Comparison of ENCODE assay signal across 8 mouse cellular contexts in genomic region chrX:7841163-7842162, GRCm38 (mm10). TPM values are rescaled to one million over a fixed set of nuclear protein-coding genes. Genes with fewer than 3 reads are reported as not detected.
DNase-seq lines count a peak whose midpoint lies in the region; ATAC-seq and TF ChIP-seq lines count a peak whose summit lies in the region.

Gene Otud5, plus strand, starts transcription at chrX:7841364.

- peak within 1 kb of the TSS; percentile 80 for H3K27ac ChIP-seq in CH12.LX (ENCODE audit: insufficient read depth, low read depth)
- peak within 1 kb of the TSS; percentile 78 for H3K27ac ChIP-seq in forebrain, embryonic 11.5 days (ENCODE audit: low read depth, low read length)
- H3K27ac ChIP-seq in heart, embryonic 16.5 days (ENCODE audit: low read length), result peak within 1 kb of the TSS; percentile 96
- H3K27ac ChIP-seq in liver, embryonic 15.5 days (replicated peaks), result peak within 1 kb of the TSS; percentile 96
- H3K27ac ChIP-seq in neural tube, embryonic 12.5 days, result peak within 1 kb of the TSS; percentile 57

- ATAC-seq in forebrain, embryonic 11.5 days (replicated peaks; ENCODE audit: low FRiP score), result peak; percentile 98
- peak; percentile 96 for ATAC-seq in heart, embryonic 16.5 days (replicated peaks; ENCODE audit: extremely low read depth, insufficient read depth, low FRiP score)
- ATAC-seq in liver, embryonic 15.5 days (ENCODE audit: insufficient read depth), result peak; percentile 91
- peak; percentile 98 for ATAC-seq in neural tube, embryonic 12.5 days (ENCODE audit: low FRiP score, low read depth)

- WGBS in forebrain, embryonic 11.5 days, result 20% methylated on average over 73 of the region's 74 CpGs
- WGBS in heart, embryonic 16.5 days, result 7% methylated on average over 72 of the region's 74 CpGs
- WGBS in liver, embryonic 15.5 days (ENCODE audit: insufficient replicate concordance), result 14% methylated on average over 74 of the region's 74 CpGs
- WGBS in neural tube, embryonic 12.5 days, result 14% methylated on average over 74 of the region's 74 CpGs

- DNase-seq in CH12.LX (ENCODE audit: extremely low read depth), result peak; percentile 94
- DNase-seq in c-Kit-positive CD71-positive TER-119-negative erythroid progenitor cells, embryonic 14.5 days (ENCODE audit: low read depth), result peak; percentile 86
- peak; percentile 95 for DNase-seq in forebrain, embryonic 11.5 days (ENCODE audit: low spot score)
- DNase-seq in kidney, postnatal 36 days, result peak; percentile 96 to 97
- DNase-seq in telencephalon, adult 2 months (ENCODE audit: low read depth, low spot score), result peak; percentile 97

- H3K79me2 ChIP-seq in CH12.LX (replicated peaks; ENCODE audit: control insufficient read depth, extremely low read depth, insufficient read depth, poor library complexity, severe bottlenecking), result peaks cover 46% of the 10 kb centered on the region

- peaks cover 7 to 30% of the 10 kb centered on the region in 2 experiments for H3K36me3 ChIP-seq in CH12.LX (replicated peaks in 1 of 2; ENCODE audit: control insufficient read depth in 1 of 2, insufficient read depth in 1 of 2, low read length in 1 of 2)
- H3K36me3 ChIP-seq in forebrain, embryonic 11.5 days (ENCODE audit: control insufficient read depth, insufficient read depth, low read length), result no peaks in the 10 kb centered on the region
- H3K36me3 ChIP-seq in heart, embryonic 16.5 days (ENCODE audit: control insufficient read depth, insufficient read depth), result no peaks in the 10 kb centered on the region
- peaks cover 26% of the 10 kb centered on the region for H3K36me3 ChIP-seq in liver, embryonic 15.5 days (replicated peaks)
- H3K36me3 ChIP-seq in neural tube, embryonic 12.5 days, result no peaks in the 10 kb centered on the region

- peak within 1 kb of the TSS; percentile 71 to 98 (median 75) for H3K4me3 ChIP-seq in CH12.LX (replicated peaks in 1 of 3; ENCODE audit: low read depth in 2 of 3, low read length in 2 of 3, poor library complexity in 1 of 3)
- peak within 1 kb of the TSS; percentile 71 for H3K4me3 ChIP-seq in forebrain, embryonic 11.5 days (ENCODE audit: low read depth, low read length)
- H3K4me3 ChIP-seq in heart, embryonic 16.5 days (ENCODE audit: low read length), result peak within 1 kb of the TSS; percentile 79
- peak within 1 kb of the TSS; percentile 81 for H3K4me3 ChIP-seq in liver, embryonic 15.5 days (replicated peaks)
- peak within 1 kb of the TSS; percentile 83 for H3K4me3 ChIP-seq in neural tube, embryonic 12.5 days

- TF ChIP-seq EP300 in CH12.LX (IDR thresholded peaks at IDR 0.05; ENCODE audit: low read length), result no peak

- peak; percentile 53 for TF ChIP-seq POLR2A in CH12.LX (IDR thresholded peaks at IDR 0.05; ENCODE audit: low read depth, low read length)

- H3K27me3 ChIP-seq in CH12.LX (replicated peaks), result no peaks in the 10 kb centered on the region
- H3K27me3 ChIP-seq in forebrain, embryonic 11.5 days (ENCODE audit: control insufficient read depth, insufficient read depth, low read length), result no peaks in the 10 kb centered on the region
- no peaks in the 10 kb centered on the region for H3K27me3 ChIP-seq in heart, embryonic 16.5 days (ENCODE audit: control insufficient read depth, insufficient read depth, low read length)
- no peaks in the 10 kb centered on the region for H3K27me3 ChIP-seq in liver, embryonic 15.5 days
- no peaks in the 10 kb centered on the region for H3K27me3 ChIP-seq in neural tube, embryonic 12.5 days (replicated peaks)

- no peaks in the 10 kb centered on the region for H3K9me3 ChIP-seq in CH12.LX (replicated peaks; ENCODE audit: low read length)
- H3K9me3 ChIP-seq in forebrain, embryonic 11.5 days (ENCODE audit: control insufficient read depth, low read length), result no peaks in the 10 kb centered on the region
- no peaks in the 10 kb centered on the region for H3K9me3 ChIP-seq in heart, embryonic 16.5 days (replicated peaks; ENCODE audit: control insufficient read depth, low read length)
- no peaks in the 10 kb centered on the region for H3K9me3 ChIP-seq in liver, embryonic 15.5 days (replicated peaks)
- no peaks in the 10 kb centered on the region for H3K9me3 ChIP-seq in neural tube, embryonic 12.5 days

- dilution Hi-C loops in CH12.LX (cut with MboI; ENCODE audit: extremely low pct_ligation_motif_present, extremely low pct_unique_long_range_greater_than_20kb, low sequenced_read_pairs), result no loop called here

- in situ Hi-C loops in CH12.LX (cut with MboI; ENCODE audit: low pct_ligation_motif_present, low pct_unique_long_range_greater_than_20kb, low sequenced_read_pairs), result no loop called here

- no peak for TF ChIP-seq CTCF in CH12.LX (conservative IDR thresholded peaks at IDR 0.05 in 1 of 2, IDR thresholded peaks at IDR 0.05 in 1 of 2; ENCODE audit: low read depth in 2 of 2, low read length in 2 of 2)

- H3K4me1 ChIP-seq in CH12.LX (ENCODE audit: control insufficient read depth in 1 of 2, insufficient read depth in 2 of 2), result peaks cover 0 to 18% of the 10 kb centered on the region in 2 experiments; a peak in 2 of 4 replicates
- H3K4me1 ChIP-seq in forebrain, embryonic 11.5 days (replicated peaks; ENCODE audit: control insufficient read depth, insufficient read depth, low read length), result no peaks in the 10 kb centered on the region
- peaks cover 11% of the 10 kb centered on the region for H3K4me1 ChIP-seq in heart, embryonic 16.5 days (ENCODE audit: control insufficient read depth, insufficient read depth, low read length)
- peaks cover 70% of the 10 kb centered on the region for H3K4me1 ChIP-seq in liver, embryonic 15.5 days (replicated peaks)
- H3K4me1 ChIP-seq in neural tube, embryonic 12.5 days, result peaks cover 12% of the 10 kb centered on the region; the same call in 1 of the 2 replicates

- peak within 1 kb of the TSS; percentile 65; the same call in 1 of the 2 replicates for H3K4me2 ChIP-seq in CH12.LX (ENCODE audit: insufficient read depth, low read depth, poor library complexity, severe bottlenecking)
- peak within 1 kb of the TSS; percentile 59 for H3K4me2 ChIP-seq in forebrain, embryonic 11.5 days (ENCODE audit: low read depth, low read length, severe bottlenecking)
- H3K4me2 ChIP-seq in heart, embryonic 16.5 days (ENCODE audit: low read depth, low read length), result peak within 1 kb of the TSS; percentile 74
- peak within 1 kb of the TSS; percentile 65 for H3K4me2 ChIP-seq in liver, embryonic 15.5 days
- H3K4me2 ChIP-seq in neural tube, embryonic 12.5 days (replicated peaks), result peak within 1 kb of the TSS; percentile 72

- peak within 1 kb of the TSS; percentile 99 for H3K9ac ChIP-seq in CH12.LX (ENCODE audit: insufficient read depth, low read depth)
- peak within 1 kb of the TSS; percentile 77 for H3K9ac ChIP-seq in forebrain, embryonic 11.5 days (ENCODE audit: low read length)
- H3K9ac ChIP-seq in heart, embryonic 16.5 days (ENCODE audit: low read length), result peak within 1 kb of the TSS; percentile 85
- H3K9ac ChIP-seq in liver, embryonic 15.5 days, result peak within 1 kb of the TSS; percentile 88
- peak within 1 kb of the TSS; percentile 86 for H3K9ac ChIP-seq in neural tube, embryonic 12.5 days

- no peak for TF ChIP-seq RAD21 in CH12.LX (IDR thresholded peaks at IDR 0.05; ENCODE audit: low read depth, low read length)

TF ChIP-seq in CH12.LX, 34 proteins besides CTCF, POLR2A, EP300 and RAD21:
- TF ChIP-seq MYC (IDR thresholded peaks at IDR 0.05; ENCODE audit: low read depth, low read length) (no peak), ELF1 (IDR thresholded peaks at IDR 0.05; ENCODE audit: low read depth, low read length) (peak; percentile 92), SMC3 (IDR thresholded peaks at IDR 0.05; ENCODE audit: low read depth, low read length) (no peak), ZKSCAN1 (IDR thresholded peaks at IDR 0.05; ENCODE audit: borderline replicate concordance, low read depth, low read length) (no peak), TCF12 (IDR thresholded peaks at IDR 0.05; ENCODE audit: low read depth, low read length) (peak; percentile 31; the same call in 1 of the 2 replicates), NELFE (IDR thresholded peaks at IDR 0.05; ENCODE audit: low read depth, low read length) (peak; percentile 8), MXI1 (IDR thresholded peaks at IDR 0.05; ENCODE audit: low read depth, low read length) (peak; percentile 88), BHLHE40 (IDR thresholded peaks at IDR 0.05; ENCODE audit: low read depth, low read length) (peak; percentile 36; the same call in 1 of the 2 replicates), JUND (conservative IDR thresholded peaks at IDR 0.05; ENCODE audit: low read depth, low read length) (no peak), NRF1 (IDR thresholded peaks at IDR 0.05; ENCODE audit: low read depth, low read length) (peak; percentile 85), PAX5 (IDR thresholded peaks at IDR 0.05; ENCODE audit: low read length) (no peak), MEF2A (IDR thresholded peaks at IDR 0.05; ENCODE audit: borderline replicate concordance, low read depth, low read length) (0 out of 2 replicates have a peak, but pooled peaks have one; percentile 12), CHD2 (IDR thresholded peaks at IDR 0.05; ENCODE audit: low read length) (peak; percentile 52; the same call in 1 of the 2 replicates), MAZ (IDR thresholded peaks at IDR 0.05; ENCODE audit: low read depth, low read length) (no peak), MAFK (IDR thresholded peaks at IDR 0.05; ENCODE audit: insufficient replicate concordance, low read length) (no peak), SIN3A (IDR thresholded peaks at IDR 0.05; ENCODE audit: low read length) (peak; percentile 39; the same call in 1 of the 2 replicates), POLR2AphosphoS2 (IDR thresholded peaks at IDR 0.05; ENCODE audit: low read depth, low read length) (no peak), KAT2A (IDR thresholded peaks at IDR 0.05; ENCODE audit: insufficient replicate concordance, low read length) (0 out of 2 replicates have a peak, but pooled peaks have one; percentile 25), ETS1 (conservative IDR thresholded peaks at IDR 0.05; ENCODE audit: low read depth, low read length) (no peak), RCOR1 (conservative IDR thresholded peaks at IDR 0.05; ENCODE audit: low read depth, low read length) (no peak), ZMIZ1 (IDR thresholded peaks at IDR 0.05; ENCODE audit: low read depth, low read length) (no peak), HCFC1 (IDR thresholded peaks at IDR 0.05; ENCODE audit: low read depth, low read length) (no peak; the same call in none of the 2 replicates)

RNA-seq across cellular contexts. Expression of gene Otud5, which starts in this region (rescaled TPM):
- total RNA-seq in CH12.LX (2012; rRNA removed) (46.6 and 67.8 TPM in 2 replicates), CH12.LX (2014; rRNA removed) (58.0 and 61.5 TPM in 2 replicates)
- 92.7 and 101 TPM in 2 replicates for polyA plus RNA-seq in CH12.LX (2012; ENCODE audit: insufficient read length, low read depth)
- 37.3 and 37.6 TPM in 2 replicates for polyA plus RNA-seq in forebrain, embryonic 11.5 days (2014; fragmentation: Nextera tagmentation; extraction: Ambion mirVana)
- 27.1 and 27.4 TPM in 2 replicates for polyA plus RNA-seq in heart, embryonic 16.5 days (2015; fragmentation: Nextera tagmentation; extraction: Ambion mirVana)
- polyA plus RNA-seq in liver, embryonic 15.5 days (2015; fragmentation: Nextera tagmentation; extraction: Ambion mirVana), result 44.9 and 54.4 TPM in 2 replicates
- 68.6 and 72.3 TPM in 2 replicates for polyA plus RNA-seq in neural tube, embryonic 12.5 days (2016; fragmentation: Nextera tagmentation; extraction: Ambion mirVana)

Comparison
In these comparisons a context has a peak if more than half of its experiments do, and no peak if none do; other contexts are left out.
1. Peak in every context shown above with its lines: DNase-seq, ATAC-seq, H3K4me3 ChIP-seq and H3K27ac ChIP-seq.